Mouse (Mus musculus) kidney, adult 2 months (tissue): ENCODE results near the gene Rcc2. TPM values are rescaled to one million over a fixed set of nuclear protein-coding genes. Genes with fewer than 3 reads are reported as not detected.
A peak's percentile ranks its signal among the peaks of the same experiment; 100 is the strongest.

Experiments
- DNase-seq: peaks from one replicate; pipeline ENCODE4 v3.0.0; 2021
- H3K27ac ChIP-seq: fragments of 200-500 bp; 2 replicates; pipeline ENCODE4 v1.5.1; 2012; ENCODE audit warnings: low read depth, low read length, control low read depth, inconsistent platforms; ENCODE audit not compliant: insufficient read depth
- H3K27me3 ChIP-seq: fragments of 200-500 bp; replicated peaks from 2 replicates; pipeline ENCODE4 v1.6.1; 2012; ENCODE audit warnings: mild to moderate bottlenecking, moderate library complexity, low read length, inconsistent platforms; ENCODE audit not compliant: control insufficient read depth, insufficient read depth
- H3K36me3 ChIP-seq: fragments of 200-500 bp; 2 replicates; pipeline ENCODE4 v1.6.1; 2012; ENCODE audit warnings: mild to moderate bottlenecking, moderate library complexity, low read length, inconsistent platforms; ENCODE audit not compliant: control insufficient read depth, insufficient read depth
- H3K4me1 ChIP-seq: fragments of 200-500 bp; 2 replicates; pipeline ENCODE4 v1.6.1; 2011; ENCODE audit warnings: low read length; ENCODE audit not compliant: control insufficient read depth, insufficient read depth
- H3K4me3 ChIP-seq: fragments of 200-500 bp; 2 replicates; pipeline ENCODE4 v1.5.1; 2011; ENCODE audit warnings: mild to moderate bottlenecking, low read depth, low read length, control low read depth; ENCODE audit not compliant: insufficient read depth
- CTCF ChIP-seq: fragments of 200-500 bp; conservative IDR thresholded peaks from 2 replicates; pipeline ENCODE4 v1.5.1; 2011; ENCODE audit warnings: low read depth, mild to moderate bottlenecking, control low read depth, low read length, moderate library complexity, mixed read lengths; ENCODE audit not compliant: insufficient read depth, insufficient read length
- POLR2A ChIP-seq: fragments of 200-500 bp; IDR thresholded peaks from one replicate; pipeline ENCODE4 v1.6.1; 2011; ENCODE audit warnings: low read depth, low read length, control low read depth
- WGBS: fragments of 180-500 bp; shearing (Covaris S2); methylation state at CpG from one replicate; pipeline ENCODE4 v1.1.7; 2018; 5-methylcytosine and 5-hydroxymethylcytosine counted together
- polyA plus RNA-seq: library from polyadenylated mRNA; depleted of rRNA; stranded (reverse); fragments of >200 nt; gene quantifications from 2 replicates; pipeline ENCODE4 v1.2.3, GENCODE M21; 2012

Gene Rcc2
- polyA plus RNA-seq, 1 experiment, result 20.9 TPM

- TF ChIP-seq POLR2A (no peak), CTCF (no peak)
- 51% methylated on average over 7 of the region's 7 CpGs for WGBS
- H3K27ac ChIP-seq, result peak overlapping the region; percentile 54; the same call in 1 of the 2 replicates
- H3K27me3 ChIP-seq, result no peaks in the 10 kb centered on the region
- peaks cover 8% of the 10 kb centered on the region for H3K4me1 ChIP-seq
- DNase-seq, result peak; percentile 47
- H3K36me3 ChIP-seq, result no peaks in the 10 kb centered on the region
- no peak overlapping the region for H3K4me3 ChIP-seq
Observed at GRCm38 (mm10) chr4:140662453-140662852, 37.9 kb upstream of the Rcc2 start.

- H3K36me3 ChIP-seq, result no peaks in the 10 kb centered on the region
- 70% methylated on average over 10 of the region's 10 CpGs for WGBS
- no peaks in the 10 kb centered on the region for H3K27me3 ChIP-seq
- no peak for DNase-seq
- no peak overlapping the region for H3K27ac ChIP-seq
- TF ChIP-seq POLR2A (no peak), CTCF (no peak)
- H3K4me1 ChIP-seq, result 0 out of 2 replicates have a peak, but pooled peaks cover 4% of the 10 kb centered on the region
- no peak overlapping the region for H3K4me3 ChIP-seq
Observed at GRCm38 (mm10) chr4:140662882-140663585, 37.3 kb upstream of the Rcc2 start.

GRCm38 (mm10) chr4:140665053-140665452, 35.3 kb upstream of the Rcc2 start:
- Histone ChIP-seq H3K27ac (peak overlapping the region; percentile 35; the same call in 1 of the 2 replicates), H3K4me3 (no peak overlapping the region)

GRCm38 (mm10) chr4:140665760-140666159, 34.6 kb upstream of the Rcc2 start, which contains the start of gene Arhgef10l:
Gene Arhgef10l (minus strand): TSS chr4:140666012.
- WGBS, result 33% methylated on average over 11 of the region's 11 CpGs
- Histone ChIP-seq H3K4me3 (0 out of 2 replicates have a peak within 1 kb of the TSS, but pooled peaks have one; percentile 3), H3K27ac (peak within 1 kb of the TSS; percentile 35), H3K27me3 (no peaks in the 10 kb centered on the region), H3K36me3 (no peaks in the 10 kb centered on the region), H3K4me1 (0 out of 2 replicates have a peak, but pooled peaks cover 4% of the 10 kb centered on the region)
- DNase-seq, result peak; percentile 84
- TF ChIP-seq CTCF (no peak), POLR2A (no peak)

More at GRCm38 (mm10) chr4:140665053-140665452, 35.3 kb upstream of the Rcc2 start:
- H3K4me1 ChIP-seq, result 0 out of 2 replicates have a peak, but pooled peaks cover 4% of the 10 kb centered on the region
- DNase-seq, result no peak
- TF ChIP-seq POLR2A (no peak), CTCF (no peak)
- H3K27me3 ChIP-seq, result no peaks in the 10 kb centered on the region
- 65% methylated on average over 7 of the region's 7 CpGs for WGBS
- H3K36me3 ChIP-seq, result no peaks in the 10 kb centered on the region

GRCm38 (mm10) chr4:140667802-140668201, 32.5 kb upstream of the Rcc2 start:
- no peak for TF ChIP-seq POLR2A
- Histone ChIP-seq H3K27me3 (no peaks in the 10 kb centered on the region), H3K36me3 (no peaks in the 10 kb centered on the region), H3K4me1 (0 out of 2 replicates have a peak, but pooled peaks cover 4% of the 10 kb centered on the region), H3K27ac (no peak overlapping the region), H3K4me3 (no peak overlapping the region)
- no peak for DNase-seq
- WGBS, result 83% methylated on average over 8 of the region's 8 CpGs

GRCm38 (mm10) chr4:140673527-140674264, 26.6 kb upstream of the Rcc2 start:
- peaks cover 4% of the 10 kb centered on the region for H3K4me1 ChIP-seq
- no peaks in the 10 kb centered on the region for H3K36me3 ChIP-seq
- WGBS, result 42% methylated on average over 12 of the region's 12 CpGs
- H3K4me3 ChIP-seq, result no peak overlapping the region
- H3K27me3 ChIP-seq, result no peaks in the 10 kb centered on the region
- TF ChIP-seq POLR2A, result no peak
- peak; percentile 46 for DNase-seq
- no peak overlapping the region for H3K27ac ChIP-seq

- peak; percentile 76 for DNase-seq
- Histone ChIP-seq H3K36me3 (no peaks in the 10 kb centered on the region), H3K27me3 (no peaks in the 10 kb centered on the region), H3K27ac (no peak overlapping the region), H3K4me1 (peaks cover 4% of the 10 kb centered on the region), H3K4me3 (no peak overlapping the region)
- TF ChIP-seq POLR2A (no peak), CTCF (peak; percentile 88)
- WGBS, result 38% methylated on average over 13 of the region's 13 CpGs
Observed at GRCm38 (mm10) chr4:140674345-140674926, 25.9 kb upstream of the Rcc2 start.
